Mouse (Mus musculus): ENCODE measurements around the gene Camk2d. TPM values are rescaled to one million over a fixed set of nuclear protein-coding genes. Genes with fewer than 3 reads are reported as not detected.

The Camk2d gene
- total and polyA plus RNA-seq, 3 experiments, result 0.07 to 0.35 TPM; not detected in 1

GRCm38 (mm10) chr3:126776001-126776400, 179.9 kb downstream of the Camk2d start:
- Histone ChIP-seq H3K9ac (ENCODE audit: control insufficient read depth, low read depth, low read length, poor library complexity, severe bottlenecking) (no peak overlapping the region), H3K4me3 (ENCODE audit: control insufficient read depth in 1 of 2, insufficient read depth in 1 of 2, low read depth in 2 of 2, low read length in 2 of 2) (no peak overlapping the region), H3K27ac (ENCODE audit: control insufficient read depth, low read depth, low read length) (no peak overlapping the region), H3K27me3 (ENCODE audit: control insufficient read depth in 1 of 2, insufficient read depth in 2 of 2, low read length in 2 of 2) (no peaks in the 10 kb centered on the region), H3K9me3 (replicated peaks; ENCODE audit: insufficient read depth, low read length) (no peaks in the 10 kb centered on the region), H3K36me3 (ENCODE audit: control insufficient read depth in 1 of 2, insufficient read depth in 2 of 2, low read length in 2 of 2) (no peaks in the 10 kb centered on the region), H3K4me1 (ENCODE audit: control insufficient read depth in 1 of 2, insufficient read depth in 2 of 2, low read length in 2 of 2) (no peaks in the 10 kb centered on the region; a peak in 1 of 4 replicates), H3K79me2 (ENCODE audit: control insufficient read depth, insufficient read depth, low read length, poor library complexity) (no peaks in the 10 kb centered on the region)
- no peak for TF ChIP-seq ZNF384 (IDR thresholded peaks at IDR 0.05; ENCODE audit: low read depth, low read length)
- no peak for TF ChIP-seq RCOR1 (IDR thresholded peaks at IDR 0.05; ENCODE audit: low read depth, low read length)
- TF ChIP-seq KAT2A (conservative IDR thresholded peaks at IDR 0.05; ENCODE audit: low read depth, low read length), result no peak
- TF ChIP-seq SMC3 (IDR thresholded peaks at IDR 0.05; ENCODE audit: low read depth, low read length), result no peak
- TF ChIP-seq ZMIZ1 (IDR thresholded peaks at IDR 0.05; ENCODE audit: low read depth, low read length), result no peak
- no peak for TF ChIP-seq MXI1 (IDR thresholded peaks at IDR 0.05; ENCODE audit: low read depth, low read length)
- no peak for TF ChIP-seq UBTF (IDR thresholded peaks at IDR 0.05; ENCODE audit: borderline replicate concordance, insufficient read depth, low read depth, low read length)
- no peak for TF ChIP-seq TBP (IDR thresholded peaks at IDR 0.05; ENCODE audit: low read depth, low read length)
- no peak for TF ChIP-seq CHD1 (IDR thresholded peaks at IDR 0.05; ENCODE audit: low read depth, low read length)
- TF ChIP-seq POLR2A (IDR thresholded peaks at IDR 0.05; ENCODE audit: control insufficient read depth in 1 of 2, insufficient read depth in 1 of 2, low read depth in 1 of 2, low read length in 2 of 2, poor library complexity in 1 of 2), result no peak
- no peak for TF ChIP-seq TCF12 (IDR thresholded peaks at IDR 0.05; ENCODE audit: low read depth, low read length)
- no peak for TF ChIP-seq EP300 (IDR thresholded peaks at IDR 0.05; ENCODE audit: low read depth in 1 of 2, low read length in 2 of 2)
- no peak for TF ChIP-seq ETS1 (IDR thresholded peaks at IDR 0.05; ENCODE audit: low read depth, low read length)
- TF ChIP-seq MAX (IDR thresholded peaks at IDR 0.05; ENCODE audit: low read length), result no peak
- no peak for TF ChIP-seq MAZ (IDR thresholded peaks at IDR 0.05; ENCODE audit: low read depth, low read length)
- TF ChIP-seq BHLHE40 (IDR thresholded peaks at IDR 0.05; ENCODE audit: borderline replicate concordance, low read depth, low read length), result no peak
- TF ChIP-seq SIN3A (IDR thresholded peaks at IDR 0.05; ENCODE audit: low read length), result no peak
- no peak for TF ChIP-seq HCFC1 (IDR thresholded peaks at IDR 0.05; ENCODE audit: low read depth, low read length)
- DNase-seq (ENCODE audit: low read depth, low spot score), result no peak

GRCm38 (mm10) chr3:126777101-126777500, 181.0 kb downstream of the Camk2d start:
- Histone ChIP-seq H3K36me3 (ENCODE audit: control insufficient read depth in 1 of 2, insufficient read depth in 2 of 2, low read length in 2 of 2) (no peaks in the 10 kb centered on the region), H3K27ac (ENCODE audit: control insufficient read depth, low read depth, low read length) (no peak overlapping the region), H3K4me3 (ENCODE audit: control insufficient read depth in 1 of 2, insufficient read depth in 1 of 2, low read depth in 2 of 2, low read length in 2 of 2) (no peak overlapping the region), H3K79me2 (ENCODE audit: control insufficient read depth, insufficient read depth, low read length, poor library complexity) (no peaks in the 10 kb centered on the region), H3K4me1 (ENCODE audit: control insufficient read depth in 1 of 2, insufficient read depth in 2 of 2, low read length in 2 of 2) (no peaks in the 10 kb centered on the region; a peak in 1 of 4 replicates), H3K27me3 (ENCODE audit: control insufficient read depth in 1 of 2, insufficient read depth in 2 of 2, low read length in 2 of 2) (no peaks in the 10 kb centered on the region), H3K9me3 (replicated peaks; ENCODE audit: insufficient read depth, low read length) (no peaks in the 10 kb centered on the region), H3K9ac (ENCODE audit: control insufficient read depth, low read depth, low read length, poor library complexity, severe bottlenecking) (no peak overlapping the region)
- no peak for TF ChIP-seq CHD2 (IDR thresholded peaks at IDR 0.05; ENCODE audit: low read length)
- TF ChIP-seq TCF12 (IDR thresholded peaks at IDR 0.05; ENCODE audit: low read depth, low read length), result no peak
- no peak for TF ChIP-seq CTCF (IDR thresholded peaks at IDR 0.05 in 2 of 3, conservative IDR thresholded peaks at IDR 0.05 in 1 of 3; ENCODE audit: control insufficient read depth in 1 of 3, insufficient read depth in 1 of 3, low read depth in 2 of 3, low read length in 3 of 3, poor library complexity in 1 of 3, severe bottlenecking in 1 of 3)
- TF ChIP-seq ELF1 (IDR thresholded peaks at IDR 0.05; ENCODE audit: low read depth, low read length), result no peak
- TF ChIP-seq HCFC1 (IDR thresholded peaks at IDR 0.05; ENCODE audit: low read depth, low read length), result no peak
- TF ChIP-seq MXI1 (IDR thresholded peaks at IDR 0.05; ENCODE audit: low read depth, low read length), result no peak
- TF ChIP-seq GABPA (IDR thresholded peaks at IDR 0.05; ENCODE audit: low read depth, low read length), result no peak
- no peak for TF ChIP-seq MAX (IDR thresholded peaks at IDR 0.05; ENCODE audit: low read length)
- TF ChIP-seq E2F4 (IDR thresholded peaks at IDR 0.05; ENCODE audit: borderline replicate concordance, low read depth, low read length), result no peak
- no peak for TF ChIP-seq RCOR1 (IDR thresholded peaks at IDR 0.05; ENCODE audit: low read depth, low read length)
- DNase-seq (ENCODE audit: low read depth, low spot score), result no peak

Measured in MEL (cell line).